Mouse (Mus musculus) embryo, embryonic 11.5 days (tissue): ENCODE data around the gene Frmd4b.

Experiments
- DNase-seq: peaks from one replicate; pipeline ENCODE4 v3.0.0-alpha.2; 2012; ENCODE audit warnings: low read depth, low spot score

Frmd4b gene

DNA sequence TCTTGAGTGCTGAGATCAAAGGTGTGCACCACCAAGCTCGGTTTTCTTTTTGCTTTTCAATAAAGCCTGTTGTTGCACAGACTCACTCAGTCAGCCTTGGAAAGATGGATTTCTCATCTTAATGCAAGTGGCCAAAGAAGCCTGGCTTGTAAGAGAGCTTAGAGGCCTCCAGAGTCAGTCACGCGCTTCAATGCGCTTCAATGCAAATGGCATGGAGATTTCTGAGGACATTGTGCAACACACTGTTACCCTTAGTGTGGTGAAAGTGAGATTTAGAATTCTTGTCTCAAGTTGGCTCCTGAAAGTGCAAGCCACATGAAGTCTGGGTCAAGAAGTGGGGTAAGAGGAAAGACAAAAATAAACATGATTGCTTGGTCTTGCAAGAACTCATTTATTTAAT lies 236.1 kb downstream of the Frmd4b start:
- no peak for DNase-seq

GRCm38 (mm10) chr6:97370947-97371346 lies 246.4 kb downstream of the Frmd4b start:
- no peak for DNase-seq

DNA sequence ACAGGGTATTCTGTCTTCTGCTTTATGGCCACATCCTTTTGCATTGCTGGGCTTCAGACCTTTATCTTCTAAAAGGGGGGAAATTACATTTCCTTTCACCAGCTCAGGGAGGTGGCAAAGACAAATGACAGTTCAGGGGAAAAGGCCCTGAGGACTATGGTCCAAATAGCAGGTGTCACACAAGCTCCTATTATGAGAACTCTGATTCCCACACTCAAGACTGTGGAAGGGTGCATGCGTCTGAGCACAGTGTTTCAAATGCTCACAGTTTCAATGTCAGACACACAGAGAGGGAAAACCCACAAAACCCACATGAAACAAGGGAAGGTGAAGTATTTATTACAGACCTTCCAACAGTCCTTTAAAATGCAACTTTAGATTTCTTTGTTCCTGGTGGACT lies 246.9 kb downstream of the Frmd4b start:
- no peak for DNase-seq

DNA sequence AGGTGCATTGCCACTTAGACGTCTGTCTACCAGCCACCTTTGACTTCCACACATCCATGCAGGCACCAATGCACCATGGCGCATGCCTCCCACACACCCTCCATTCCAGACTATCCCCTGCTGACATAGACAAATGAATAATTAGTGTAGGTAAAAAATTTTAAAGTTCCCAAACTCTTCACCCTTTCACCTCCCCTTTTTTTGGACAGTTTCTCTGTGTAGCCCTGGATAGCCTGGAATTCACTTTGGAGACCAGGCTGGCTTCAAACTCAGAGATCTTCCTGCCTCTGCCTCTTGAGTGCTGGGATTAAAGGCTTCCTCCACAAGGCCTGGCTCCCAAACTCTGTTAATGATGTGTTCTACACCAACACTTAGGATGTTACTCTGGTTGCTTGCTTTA lies 253.5 kb downstream of the Frmd4b start:
- DNase-seq, result no peak

GRCm38 (mm10) chr6:97357606-97358005 lies 259.7 kb downstream of the Frmd4b start:
- DNase-seq, result peak; percentile 45

DNA sequence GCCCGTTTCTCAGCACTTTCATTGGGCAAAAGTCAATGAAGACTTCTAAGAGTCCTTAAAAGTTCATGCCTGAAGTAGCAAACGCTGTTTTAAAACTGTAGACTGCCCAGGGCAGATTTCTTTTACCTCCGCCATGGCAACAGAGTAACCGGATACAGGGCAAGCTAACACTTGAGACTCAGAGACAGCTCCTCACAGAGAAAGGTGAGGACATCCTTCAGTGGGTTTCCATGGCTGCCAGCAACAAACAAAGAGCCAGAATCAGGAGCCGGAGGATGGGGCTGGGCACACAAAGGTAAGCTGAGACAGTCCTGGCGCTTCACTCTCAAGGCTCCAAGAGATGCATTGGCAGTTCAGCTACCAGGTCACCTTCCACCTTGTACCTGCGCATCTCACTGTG lies 260.7 kb downstream of the Frmd4b start:
- no peak for DNase-seq

DNA sequence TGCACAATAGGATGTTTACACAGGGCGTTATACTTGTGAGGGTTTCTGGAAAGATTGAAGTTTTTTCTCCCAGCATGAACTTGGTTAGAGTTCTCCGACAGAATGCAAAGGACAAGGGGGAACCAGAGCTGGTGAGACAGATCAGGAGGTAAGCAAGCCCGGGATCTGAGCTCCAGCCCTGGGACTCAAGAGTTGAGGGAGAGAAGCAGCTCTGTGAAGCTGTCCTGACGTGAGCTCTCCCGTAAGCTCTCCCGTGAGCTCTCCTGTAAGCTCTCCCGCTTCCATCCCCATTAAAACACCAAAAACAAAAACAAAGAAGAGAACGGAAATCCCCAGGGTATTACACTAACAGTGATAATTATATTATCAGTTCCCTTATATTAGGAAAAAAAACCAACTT lies 262.2 kb downstream of the Frmd4b start:
- no peak for DNase-seq

DNA sequence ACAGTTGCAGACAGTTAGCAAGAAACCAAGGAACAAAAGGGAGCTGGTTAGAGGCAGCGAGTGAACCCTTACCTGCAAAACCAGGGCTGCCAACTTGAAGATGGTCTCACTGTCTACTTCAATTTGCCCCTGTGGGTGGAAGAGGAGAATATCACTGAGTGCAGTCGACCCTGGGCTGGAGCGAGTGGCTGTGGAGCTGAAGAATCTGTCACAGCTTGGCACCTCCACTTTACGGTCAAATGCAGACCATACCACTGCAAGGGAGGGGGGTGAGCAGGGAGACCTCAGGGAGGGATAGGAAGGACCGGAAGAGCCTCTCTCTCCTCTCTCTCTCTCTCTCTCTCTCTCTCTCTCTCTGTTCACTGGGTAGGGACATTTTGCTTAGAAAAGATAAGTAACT lies 263.4 kb downstream of the Frmd4b start:
- no peak for DNase-seq

- DNase-seq, result no peak
These were observed 264.0 kb downstream of the Frmd4b start for GRCm38 (mm10) chr6:97353371-97353770.

GRCm38 (mm10) chr6:97352505-97353154 lies 264.7 kb downstream of the Frmd4b start:
- DNase-seq, result no peak

- DNase-seq, result no peak
These were observed 267.8 kb downstream of the Frmd4b start for GRCm38 (mm10) chr6:97349355-97350138.

GRCm38 (mm10) chr6:97346932-97347331 lies 270.4 kb downstream of the Frmd4b start:
- DNase-seq, result no peak

GRCm38 (mm10) chr6:97346527-97346926 lies 270.8 kb downstream of the Frmd4b start:
- DNase-seq, result no peak

DNA sequence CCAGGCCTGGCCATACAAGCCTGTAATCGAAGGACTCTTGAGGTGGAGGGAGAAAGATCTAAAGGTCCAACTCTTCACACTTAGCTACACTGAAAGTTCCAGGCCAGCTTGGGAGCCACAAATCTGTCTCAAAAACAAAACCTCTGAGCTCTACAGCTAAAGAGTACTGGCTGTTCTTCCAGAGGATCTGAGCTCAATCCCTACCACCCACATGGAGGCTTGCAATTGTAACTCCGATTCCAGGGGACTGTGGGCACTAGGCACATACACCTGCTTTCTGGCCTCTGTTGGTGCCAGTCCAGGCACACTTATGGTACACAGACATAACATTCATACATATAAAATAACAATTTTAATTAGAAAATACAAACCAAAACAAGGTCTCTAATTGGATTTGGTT lies 271.4 kb downstream of the Frmd4b start:
- no peak for DNase-seq

GRCm38 (mm10) chr6:97342185-97342584 lies 275.2 kb downstream of the Frmd4b start:
- DNase-seq, result no peak

DNA sequence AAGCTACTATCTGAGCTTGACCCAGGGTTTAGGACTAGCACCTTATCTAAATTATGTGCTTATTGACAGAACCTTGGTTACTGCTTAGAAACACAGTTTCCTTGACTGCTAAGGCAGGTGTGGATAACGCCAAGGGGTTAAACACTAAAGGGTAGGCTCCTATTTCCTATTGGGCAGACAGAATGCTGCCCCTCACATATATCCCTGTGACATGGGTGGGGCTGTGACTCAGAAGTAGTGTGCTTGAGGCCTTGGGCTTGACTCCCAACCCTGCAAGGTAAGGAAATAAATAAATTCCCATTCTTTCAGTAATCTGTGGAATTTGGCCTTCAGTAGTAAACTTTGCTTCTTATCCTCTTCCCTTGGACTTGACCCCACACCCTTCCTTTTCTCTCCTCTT lies 275.7 kb downstream of the Frmd4b start:
- DNase-seq, result no peak

DNA sequence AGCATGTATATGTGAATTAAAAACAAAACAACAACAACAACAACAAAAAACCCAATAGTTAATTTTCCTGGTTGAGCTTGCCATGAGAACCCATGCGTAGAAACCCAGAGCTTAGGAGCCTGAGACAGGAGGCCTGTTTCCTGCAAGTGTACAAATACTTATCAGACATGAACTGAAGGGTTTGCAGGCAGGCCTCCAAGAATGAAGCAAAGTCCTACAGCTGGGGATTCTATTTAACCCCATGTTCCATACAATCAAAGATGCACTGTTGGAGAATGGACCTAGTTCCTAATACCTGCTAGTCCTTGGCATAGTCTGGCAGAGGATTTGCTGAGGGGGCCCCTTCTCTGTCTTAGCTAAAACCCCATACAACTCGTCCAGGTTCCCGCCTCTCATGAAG lies 276.2 kb downstream of the Frmd4b start:
- DNase-seq, result no peak

- no peak for DNase-seq
These were observed 277.0 kb downstream of the Frmd4b start for GRCm38 (mm10) chr6:97340211-97340791.

DNA sequence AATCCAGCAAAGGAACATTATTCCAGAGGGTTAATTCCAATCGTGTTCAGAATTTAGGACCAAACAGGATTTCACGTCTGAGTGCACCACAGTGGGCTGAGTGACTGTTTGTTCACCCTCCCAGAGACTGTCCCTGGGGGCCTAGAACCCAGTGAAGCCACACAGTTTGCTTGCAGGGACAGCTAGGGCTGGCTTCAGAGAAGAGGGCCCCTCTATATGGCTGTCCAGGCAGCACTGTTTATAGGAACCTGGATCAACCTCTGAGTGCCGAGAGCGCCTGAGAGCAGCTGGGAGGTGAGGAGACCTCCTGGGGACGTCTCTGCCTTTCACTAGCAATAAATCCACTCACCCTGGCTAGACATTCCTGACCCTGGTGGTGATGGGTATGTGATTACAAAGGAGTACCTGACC lies 278.1 kb downstream of the Frmd4b start:
- DNase-seq, result no peak

GRCm38 (mm10) chr6:97338843-97339242 lies 278.5 kb downstream of the Frmd4b start:
- no peak for DNase-seq

GRCm38 (mm10) chr6:97333323-97333722 lies 284.0 kb downstream of the Frmd4b start:
- no peak for DNase-seq

DNA sequence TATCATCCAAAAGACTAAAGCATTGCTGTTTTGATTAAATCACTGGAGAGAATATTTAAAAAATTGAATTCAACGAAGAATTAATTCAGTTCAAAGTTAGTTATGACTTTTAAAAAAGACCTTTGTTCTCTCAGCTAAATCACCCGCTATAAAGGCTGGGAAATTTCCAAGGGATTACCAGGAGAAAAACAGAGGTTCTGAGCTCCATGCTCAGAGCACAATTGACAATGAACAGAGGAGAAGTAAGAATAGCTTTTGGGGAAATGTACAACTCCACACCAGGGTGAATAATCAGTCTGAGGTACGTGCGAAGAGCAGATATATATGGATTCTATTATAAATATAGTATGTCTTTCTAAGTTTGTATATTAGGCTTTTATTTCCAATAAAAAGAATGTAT lies 293.4 kb downstream of the Frmd4b start:
- DNase-seq, result no peak

GRCm38 (mm10) chr6:97322126-97322525 lies 295.2 kb downstream of the Frmd4b start:
- no peak for DNase-seq
